Mouse (Mus musculus) heart, postnatal 0 days (tissue): Measurements from ENCODE around the gene Ttc4. TPM values are rescaled to one million over a fixed set of nuclear protein-coding genes. Genes with fewer than 3 reads are reported as not detected.

ENCODE experiments used
- ATAC-seq: fragments of 200-750 bp; cut with Nextera tagmentation; 2 replicates; pipeline ENCODE4 v1.8.0; 2017; ENCODE audit warnings: low read depth, moderate number of reproducible peaks, moderate library complexity; ENCODE audit not compliant: insufficient read depth
- DNase-seq: peaks from one replicate; pipeline ENCODE4 v3.0.0-alpha.2; 2016; ENCODE audit warnings: low spot score
- H3K27ac ChIP-seq: fragments of 300-500 bp; sonication (generic); 2 replicates; pipeline ENCODE4 v1.5.1; 2014; ENCODE audit warnings: low read depth, mild to moderate bottlenecking
- H3K27me3 ChIP-seq: fragments of 300-500 bp; sonication (generic); 2 replicates; pipeline ENCODE4 v1.6.1; 2014; ENCODE audit warnings: low read length, mixed read lengths; ENCODE audit not compliant: control insufficient read depth, insufficient read depth
- H3K36me3 ChIP-seq: fragments of 300-500 bp; sonication (generic); replicated peaks from 2 replicates; pipeline ENCODE4 v1.6.1; 2014; ENCODE audit warnings: low read length, mixed read lengths; ENCODE audit not compliant: control insufficient read depth, insufficient read depth
- H3K4me1 ChIP-seq: fragments of 300-500 bp; sonication (generic); 2 replicates; pipeline ENCODE4 v1.6.1; 2014; ENCODE audit warnings: antibody characterized with exemption; ENCODE audit not compliant: control insufficient read depth, insufficient read depth
- H3K4me2 ChIP-seq: fragments of 300-500 bp; sonication (generic); 2 replicates; pipeline ENCODE4 v1.6.1; 2014; ENCODE audit warnings: low read depth, mild to moderate bottlenecking, low read length, moderate library complexity
- H3K4me3 ChIP-seq: fragments of 300-500 bp; sonication (generic); 2 replicates; pipeline ENCODE4 v1.5.1; 2014; ENCODE audit warnings: low read depth, low read length
- H3K9ac ChIP-seq: fragments of 300-500 bp; sonication (generic); replicated peaks from 2 replicates; pipeline ENCODE4 v1.6.1; 2014; ENCODE audit warnings: low read depth, low read length, mixed read lengths
- H3K9me3 ChIP-seq: fragments of 300-500 bp; sonication (generic); replicated peaks from 2 replicates; pipeline ENCODE4 v1.6.1; 2016; ENCODE audit warnings: low read length; ENCODE audit not compliant: control insufficient read depth
- CTCF ChIP-seq: IDR thresholded peaks from 2 replicates; pipeline ENCODE4 v1.5.1; 2016; ENCODE audit warnings: antibody characterized with exemption, control low read depth, low read depth
- EP300 ChIP-seq: IDR thresholded peaks from 2 replicates; pipeline ENCODE4 v1.6.1; 2016; ENCODE audit warnings: antibody characterized with exemption, low read depth
- WGBS: fragments of 180-500 bp; shearing (Covaris S2); extraction: QIAGEN DNeasy Blood & Tissue Kit; methylation state at CpG from one replicate; pipeline ENCODE4 v1.1.7; 2014; 5-methylcytosine and 5-hydroxymethylcytosine counted together
- polyA plus RNA-seq: library from polyadenylated mRNA; unstranded; fragments of >200 nt; fragmentation: Nextera tagmentation; extraction: Ambion mirVana; gene quantifications from 2 replicates; pipeline ENCODE4 v1.2.1, GENCODE M21; 2015
- total RNA-seq: library from RNA; depleted of rRNA; stranded (reverse); fragments of >200 nt; gene quantifications from 2 replicates; pipeline ENCODE4 v1.2.3, GENCODE M21; 2014; ENCODE audit warnings: low replicate concordance

The Ttc4 gene
- total and polyA plus RNA-seq, 2 experiments from 2014 or later, result 30.5 to 60.1 TPM

DNA sequence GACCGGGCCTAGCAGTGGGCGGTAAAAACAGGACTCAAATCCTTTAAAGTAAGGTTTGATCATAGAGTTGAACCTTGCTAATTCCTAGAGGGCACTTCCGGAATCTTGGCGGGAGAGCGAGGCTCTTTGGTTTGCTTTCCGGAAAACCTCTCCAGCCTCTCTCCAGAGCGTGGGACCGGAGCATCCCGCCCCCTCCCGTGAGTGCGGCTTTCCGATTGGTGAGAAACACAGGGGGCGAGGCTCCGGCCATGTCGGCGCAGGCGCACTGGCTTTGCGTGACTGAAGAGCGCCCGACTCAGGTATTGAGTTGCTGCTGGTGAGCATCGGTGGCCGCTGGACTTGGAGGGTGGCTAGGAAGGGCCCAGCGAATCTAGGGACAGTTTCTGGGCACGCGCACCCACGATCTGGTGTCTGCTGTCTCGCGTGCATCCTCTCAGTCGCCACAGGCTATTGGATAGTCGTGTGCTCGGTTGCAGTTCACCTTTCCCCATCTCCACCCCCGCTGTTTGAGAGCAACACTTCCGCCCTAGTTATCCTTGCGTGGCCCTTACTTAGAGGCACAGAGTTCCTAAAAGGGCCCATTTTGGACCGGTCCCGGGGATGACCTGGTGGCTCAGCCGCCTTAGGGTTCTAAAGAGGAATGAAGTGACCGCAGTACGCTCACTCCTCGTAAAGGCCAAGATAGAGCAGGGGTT lies 27.8 kb downstream of the Ttc4 start, which contains the start of gene Pars2:
Gene Pars2 (plus strand): TSS at position 237 of the 695 bp plus-strand sequence.
- 3% methylated on average over 40 of the region's 40 CpGs for WGBS
- peak within 1 kb of the TSS; percentile 86 for H3K4me2 ChIP-seq
- peaks cover 14% of the 10 kb centered on the region; the same call in 1 of the 2 replicates for H3K27me3 ChIP-seq
- H3K4me3 ChIP-seq, result peak within 1 kb of the TSS; percentile 66
- DNase-seq (peak; percentile 96), ATAC-seq (peak; percentile 99)
- TF ChIP-seq CTCF (no peak), EP300 (no peak)
- no peaks in the 10 kb centered on the region for H3K9me3 ChIP-seq
- peak within 1 kb of the TSS; percentile 59 for H3K9ac ChIP-seq
- H3K36me3 ChIP-seq, result no peaks in the 10 kb centered on the region; the same call in 1 of the 2 replicates
- H3K27ac ChIP-seq, result peak within 1 kb of the TSS; percentile 14; the same call in 1 of the 2 replicates
- H3K4me1 ChIP-seq, result peaks cover 8% of the 10 kb centered on the region

DNA sequence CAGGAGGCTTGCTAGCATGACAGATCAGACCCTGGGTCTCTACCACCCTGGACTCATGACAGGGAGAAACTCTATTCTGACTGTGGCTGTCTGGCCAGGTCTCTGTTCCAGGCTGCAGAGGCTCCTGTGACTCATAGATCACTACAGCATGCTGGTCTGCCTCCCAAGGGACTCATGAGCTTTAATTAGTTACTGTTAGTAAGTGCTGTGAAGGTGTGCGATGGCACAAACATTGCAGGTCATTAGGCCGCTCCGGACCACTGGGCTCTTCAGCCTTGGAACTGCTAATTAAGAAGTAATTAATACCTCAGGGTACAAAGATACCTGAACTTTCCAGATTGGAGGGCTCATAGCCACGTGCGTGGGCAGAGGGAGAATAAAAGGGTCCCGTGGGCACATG lies 31.6 kb downstream of the Ttc4 start:
- H3K4me1 ChIP-seq, result peaks cover 8% of the 10 kb centered on the region
- no peak for DNase-seq
- H3K4me2 ChIP-seq, result no peak overlapping the region
- no peak for ATAC-seq
- no peak overlapping the region for H3K4me3 ChIP-seq
- no peaks in the 10 kb centered on the region for H3K36me3 ChIP-seq
- 80% methylated on average over 6 of the region's 6 CpGs for WGBS
- H3K27me3 ChIP-seq, result peaks cover 14% of the 10 kb centered on the region; the same call in 1 of the 2 replicates
- H3K9me3 ChIP-seq, result no peaks in the 10 kb centered on the region
- no peak for TF ChIP-seq CTCF
- TF ChIP-seq EP300, result no peak
- no peak overlapping the region for H3K9ac ChIP-seq
- H3K27ac ChIP-seq, result peak overlapping the region; percentile 64; the same call in 1 of the 2 replicates

DNA sequence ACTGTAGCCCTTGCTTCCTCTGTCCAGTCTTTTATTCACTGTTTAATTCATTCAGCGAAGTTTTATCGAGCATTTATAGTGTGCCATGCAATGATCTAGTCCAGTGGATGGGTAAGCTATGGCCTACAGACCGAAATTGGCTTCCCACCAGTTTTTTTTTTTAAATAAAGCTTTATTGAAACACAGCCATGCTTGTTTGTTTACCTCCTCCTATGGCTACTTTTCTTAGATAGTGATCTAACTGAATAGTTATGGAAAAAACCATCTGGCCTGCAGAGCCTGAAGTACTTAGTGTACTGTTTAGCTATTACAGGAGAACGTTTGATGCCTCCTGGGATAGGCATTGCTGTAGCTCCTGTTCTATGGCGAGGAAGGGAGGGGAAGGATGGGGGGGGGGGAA lies 32.9 kb downstream of the Ttc4 start:
- TF ChIP-seq EP300, result no peak
- no peak for TF ChIP-seq CTCF

DNA sequence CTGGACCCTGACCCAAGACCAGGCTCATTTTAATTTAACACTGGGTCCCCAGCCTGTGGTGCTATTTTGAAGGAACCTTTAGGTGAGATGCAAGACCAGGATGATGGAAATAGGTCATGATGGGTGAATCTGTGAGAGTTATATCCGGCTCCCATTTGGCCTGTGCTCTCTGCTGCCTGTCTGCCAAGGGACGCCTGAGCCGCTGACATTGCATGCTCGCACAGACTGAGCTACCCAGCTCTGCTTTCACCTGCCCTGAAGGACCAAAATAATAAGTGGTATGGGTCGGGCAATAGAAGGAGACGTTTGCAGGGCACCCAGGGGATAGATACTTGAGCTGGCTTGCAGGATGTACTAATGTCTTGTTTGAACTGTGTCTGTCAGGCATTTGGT lies 34.5 kb downstream of the Ttc4 start:
- Histone ChIP-seq H3K27ac (no peak overlapping the region), H3K9me3 (no peaks in the 10 kb centered on the region; the same call in 1 of the 2 replicates), H3K36me3 (no peaks in the 10 kb centered on the region), H3K9ac (no peak overlapping the region), H3K4me3 (no peak overlapping the region), H3K4me2 (no peak overlapping the region), H3K27me3 (peaks cover 11% of the 10 kb centered on the region; the same call in 1 of the 2 replicates), H3K4me1 (no peaks in the 10 kb centered on the region)
- no peak for TF ChIP-seq EP300
- ATAC-seq, result no peak
- DNase-seq, result no peak
- 55% methylated on average over 6 of the region's 6 CpGs for WGBS

More for the DNA sequence above, 32.9 kb downstream of the Ttc4 start:
- Histone ChIP-seq H3K27me3 (peaks cover 14% of the 10 kb centered on the region; the same call in 1 of the 2 replicates), H3K4me1 (no peaks in the 10 kb centered on the region), H3K4me2 (no peak overlapping the region), H3K9ac (no peak overlapping the region), H3K36me3 (no peaks in the 10 kb centered on the region), H3K9me3 (no peaks in the 10 kb centered on the region), H3K4me3 (no peak overlapping the region), H3K27ac (peak overlapping the region; percentile 69)
- 69% methylated on average over 5 of the region's 5 CpGs for WGBS
- ATAC-seq (no peak), DNase-seq (no peak)

DNA sequence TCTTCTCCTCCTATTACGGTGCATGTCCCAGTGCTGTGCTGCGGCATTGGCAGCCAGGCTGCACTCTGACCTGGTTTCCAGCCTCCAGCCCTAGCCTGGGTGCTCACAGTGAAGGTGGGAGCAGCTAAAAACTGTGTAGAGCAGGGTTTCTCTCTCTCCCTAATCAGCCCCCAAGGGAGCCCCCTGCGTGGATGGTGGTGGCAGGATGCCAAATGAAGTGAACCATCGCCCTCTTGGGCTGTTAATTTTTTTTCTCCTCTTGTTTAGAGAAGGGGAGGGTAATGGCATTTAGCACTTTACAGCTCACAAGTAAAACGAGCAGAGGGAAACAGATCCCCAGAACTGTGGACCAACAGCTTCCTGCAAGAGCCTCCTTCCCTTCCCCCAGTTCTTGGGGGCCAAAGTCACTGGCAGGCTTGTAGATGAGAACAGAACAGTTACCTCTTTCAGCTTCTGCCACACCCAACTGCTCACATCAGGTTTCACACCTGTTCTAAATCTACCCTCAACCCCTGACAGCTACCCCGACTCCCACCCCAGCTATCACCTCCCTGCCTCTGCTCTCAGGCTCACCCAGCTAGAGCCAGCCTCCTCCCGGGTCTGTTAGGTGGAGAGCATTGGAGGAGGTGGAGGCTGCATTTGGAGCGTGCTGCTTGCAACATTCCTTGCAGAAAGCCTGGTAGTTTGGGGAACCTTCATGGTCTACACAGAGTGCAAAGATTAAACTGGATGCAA lies 35.1 kb downstream of the Ttc4 start:
- DNase-seq (no peak), ATAC-seq (no peak)
- Histone ChIP-seq H3K4me1 (no peaks in the 10 kb centered on the region), H3K36me3 (no peaks in the 10 kb centered on the region), H3K27me3 (peaks cover 8% of the 10 kb centered on the region; the same call in 1 of the 2 replicates), H3K4me3 (no peak overlapping the region), H3K27ac (no peak overlapping the region), H3K4me2 (no peak overlapping the region), H3K9me3 (no peaks in the 10 kb centered on the region; the same call in 1 of the 2 replicates), H3K9ac (no peak overlapping the region)
- no peak for TF ChIP-seq CTCF
- WGBS, result 14% methylated on average over 8 of the region's 8 CpGs
